Mouse (Mus musculus): ENCODE measurements at regions not wholly inside any gene's neighbourhood (a gene's known extent, or its start where the extent isn't known, plus 50 kb on each side); places are given as distances from the start of the nearest gene placed in this dataset.

DNA sequence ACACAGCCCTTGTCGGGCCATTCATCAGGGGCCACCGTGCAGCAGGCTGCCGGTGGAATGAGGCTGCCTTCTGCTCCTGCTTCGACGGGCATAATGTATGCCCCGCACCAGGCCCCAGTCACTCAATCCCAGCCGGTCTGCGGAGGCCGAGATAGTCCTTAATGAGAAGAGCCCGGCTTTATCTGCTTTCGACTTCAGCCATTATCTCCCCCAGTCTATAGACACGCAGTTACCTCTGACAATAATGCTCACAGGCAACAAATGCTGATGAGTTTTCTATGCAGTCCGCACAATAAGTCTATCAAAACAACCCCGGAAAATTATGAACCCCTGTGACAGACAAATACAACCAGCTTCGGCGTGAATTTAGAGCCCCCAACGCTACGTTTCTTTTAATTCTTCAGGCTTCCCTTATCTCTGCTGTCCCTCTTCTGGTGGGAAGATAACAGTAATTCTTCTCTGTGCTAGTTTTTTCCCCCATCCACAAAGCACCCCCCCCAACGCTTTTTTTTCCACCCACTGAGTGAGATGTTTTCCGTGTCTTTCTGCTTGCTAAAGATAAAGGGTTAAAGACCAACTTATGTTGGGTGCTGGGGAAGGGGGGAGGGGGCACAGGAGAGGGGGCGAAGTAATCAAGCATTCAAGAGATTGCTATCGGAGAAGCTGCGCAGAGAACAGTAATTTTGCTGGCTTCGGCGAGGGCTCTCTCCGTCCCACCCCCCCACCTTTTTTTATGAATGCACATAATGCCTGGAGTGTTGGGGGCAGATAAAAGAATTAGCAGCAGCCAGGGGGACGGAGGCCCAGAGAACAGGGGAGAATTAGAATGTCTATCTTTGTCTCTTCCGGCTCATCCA, 117.8 kb downstream of the Mrm1 start:
- no peak for DNase-seq

DNA sequence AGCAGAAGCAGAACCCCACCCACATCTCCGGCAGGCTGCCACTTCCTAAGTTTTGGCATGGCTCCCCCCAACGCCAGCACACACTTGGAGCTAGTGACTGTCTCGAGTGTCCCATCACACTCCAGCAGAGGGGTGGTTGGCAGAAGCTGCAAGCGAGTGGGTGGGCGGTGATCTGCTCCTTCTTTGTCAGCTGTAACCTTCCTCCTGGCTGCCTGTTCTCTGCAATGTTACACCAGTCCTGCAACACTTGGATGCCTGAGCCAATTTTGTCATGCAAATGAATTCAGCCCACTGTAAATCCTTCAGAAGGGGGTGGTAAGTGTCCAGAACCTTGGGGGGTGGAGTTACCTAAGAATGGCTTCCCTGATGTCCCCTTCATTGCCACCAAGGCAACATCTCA, 121.8 kb downstream of the Mrm1 start:
- DNase-seq: no peak

DNA sequence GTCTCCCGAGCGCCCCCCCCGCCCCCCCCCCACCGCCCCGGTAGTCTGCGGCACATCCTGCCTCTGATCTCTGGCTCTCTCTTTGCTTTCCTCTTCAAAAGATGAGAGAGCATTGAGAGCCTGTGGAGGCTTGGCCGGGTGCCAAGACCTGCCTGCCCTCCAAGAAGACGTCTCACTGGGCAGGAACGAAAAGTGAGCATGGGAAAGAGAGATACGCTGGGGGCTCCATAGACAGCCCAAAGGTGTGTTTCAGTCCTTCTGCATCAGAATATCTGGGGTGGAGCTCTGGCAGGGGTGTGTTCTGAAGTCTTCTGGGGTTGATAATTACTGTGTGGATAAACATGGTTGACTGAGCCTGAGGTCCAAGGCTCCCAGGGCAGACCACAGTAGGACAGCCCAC, 126.7 kb downstream of the Mrm1 start:
- DNase-seq: no peak

DNA sequence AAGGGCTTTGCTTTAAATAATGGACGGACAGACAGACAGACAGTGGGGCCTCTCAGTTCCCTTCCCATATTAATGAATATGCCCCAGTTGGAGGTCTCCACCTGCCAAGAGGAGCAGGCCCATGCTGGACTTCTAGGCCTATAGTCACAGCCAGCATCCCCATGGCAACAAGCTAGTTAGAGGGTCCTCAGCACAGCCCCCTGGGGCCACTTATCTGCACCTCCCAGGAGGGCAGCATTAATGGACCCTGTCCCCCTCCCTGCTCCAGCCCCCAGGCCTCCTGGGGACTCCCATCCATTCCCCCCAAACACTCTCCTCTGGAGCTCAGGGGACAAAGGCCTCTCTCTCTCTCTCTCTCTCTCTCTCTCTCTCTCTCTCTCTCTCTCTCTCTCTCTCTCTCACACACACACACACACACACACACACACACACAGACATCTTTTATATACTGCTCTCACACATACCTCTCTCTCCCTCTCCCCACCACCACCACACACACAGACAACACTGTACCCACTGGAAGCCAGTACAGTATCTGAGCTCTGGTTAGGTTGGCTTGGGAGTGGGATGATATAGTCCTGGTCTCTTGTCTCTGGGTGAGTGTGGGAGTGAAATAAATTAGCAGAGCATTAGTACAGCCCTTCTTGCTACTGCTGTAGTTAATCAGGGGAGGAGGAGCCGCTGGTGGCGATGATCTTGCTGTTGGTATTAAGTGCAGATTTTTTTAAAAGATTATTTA, 127.7 kb downstream of the Mrm1 start:
- DNase-seq: no peak

DNA sequence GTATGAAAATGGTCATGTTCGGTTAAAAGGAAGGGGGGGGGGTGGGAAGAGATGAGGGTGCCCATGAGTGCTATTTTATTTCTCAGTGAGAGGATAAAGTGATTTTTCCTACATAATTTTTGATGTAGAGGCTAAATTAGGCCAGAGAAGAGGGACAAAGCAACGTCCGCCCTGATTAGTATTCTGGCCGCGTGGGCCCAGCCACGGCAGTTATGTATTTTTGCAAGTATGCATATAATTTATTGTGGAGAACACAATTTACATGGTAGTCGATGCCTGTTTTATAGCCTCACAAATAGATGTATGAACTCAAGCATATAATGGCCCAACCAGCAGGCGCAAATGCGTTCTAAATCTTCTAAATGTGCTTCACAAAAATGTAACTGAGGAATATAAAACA, 132.8 kb downstream of the Mrm1 start:
- DNase-seq: no peak

DNA sequence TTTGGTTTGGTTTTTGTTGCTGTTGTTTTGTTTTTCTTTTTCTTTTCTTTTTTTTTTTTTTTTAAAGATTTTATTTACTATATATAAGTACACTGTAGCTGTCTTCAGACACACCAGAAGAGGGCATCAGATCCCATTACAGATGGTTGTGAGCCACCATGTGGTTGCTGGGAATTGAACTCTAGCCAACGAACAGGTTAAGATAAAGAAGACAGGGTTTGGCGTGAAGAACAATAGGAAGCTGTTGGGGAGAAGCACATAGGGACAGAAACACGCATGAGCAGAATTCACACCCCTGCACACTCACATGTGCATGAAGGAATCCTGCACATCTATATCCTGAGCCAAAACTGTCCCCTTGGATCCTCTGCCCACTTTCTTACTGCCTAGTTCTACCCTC, 135.0 kb downstream of the Mrm1 start:
- no peak for DNase-seq

DNA sequence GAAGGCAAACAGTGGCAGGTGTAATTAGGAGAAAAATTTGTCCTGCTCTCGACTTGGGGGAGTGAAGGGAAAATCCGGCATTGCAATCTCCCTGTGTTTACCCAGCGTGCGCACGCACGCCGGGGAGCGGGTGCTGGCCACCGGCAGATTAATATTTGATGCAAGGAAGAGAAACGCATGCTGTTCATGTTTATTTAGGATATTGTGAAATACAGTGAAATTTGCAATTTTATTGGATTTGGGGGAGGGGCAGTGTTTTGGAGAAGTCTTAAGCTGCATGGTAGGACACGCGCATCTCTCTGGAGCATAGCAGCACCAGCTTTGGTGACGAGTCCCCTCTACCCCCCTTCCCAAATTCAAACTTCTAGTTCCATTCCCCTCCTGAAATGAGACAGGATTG, 136.4 kb downstream of the Mrm1 start:
- DNase-seq: no peak

DNA sequence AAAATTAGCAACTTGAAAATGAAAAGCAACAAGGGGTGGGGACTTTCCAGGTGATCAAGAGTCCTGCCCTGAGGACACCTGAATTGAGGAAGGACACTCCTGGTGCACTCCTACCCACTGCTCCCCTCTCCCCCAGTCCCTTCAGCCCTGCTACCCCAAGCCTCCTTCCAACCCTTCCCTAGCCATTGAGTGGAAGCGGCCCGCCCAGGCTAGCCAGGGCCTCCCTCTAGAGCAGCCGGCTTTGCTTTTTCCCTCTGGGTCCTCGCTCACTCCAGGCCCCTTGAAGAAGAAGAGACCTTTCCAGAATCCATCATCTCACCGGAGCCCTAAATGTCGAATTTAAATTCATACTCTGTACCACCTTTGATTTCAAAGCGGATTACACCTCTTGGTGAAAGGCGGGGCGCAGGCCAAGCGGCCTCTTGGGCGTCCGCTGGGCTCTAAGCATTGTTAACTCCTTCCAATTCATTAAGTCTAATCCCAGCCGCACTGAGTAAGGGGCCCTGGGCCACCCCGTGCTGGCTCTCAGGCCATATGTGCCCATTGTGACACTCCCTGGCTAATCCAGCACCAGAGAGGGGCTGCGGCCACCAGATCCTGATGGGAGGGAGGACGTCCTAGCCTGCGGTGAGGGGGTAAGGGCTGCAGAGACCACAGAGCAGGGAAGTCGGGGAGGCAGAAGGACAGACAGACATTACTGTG, 142.8 kb downstream of the Mrm1 start:
- no peak for DNase-seq

DNA sequence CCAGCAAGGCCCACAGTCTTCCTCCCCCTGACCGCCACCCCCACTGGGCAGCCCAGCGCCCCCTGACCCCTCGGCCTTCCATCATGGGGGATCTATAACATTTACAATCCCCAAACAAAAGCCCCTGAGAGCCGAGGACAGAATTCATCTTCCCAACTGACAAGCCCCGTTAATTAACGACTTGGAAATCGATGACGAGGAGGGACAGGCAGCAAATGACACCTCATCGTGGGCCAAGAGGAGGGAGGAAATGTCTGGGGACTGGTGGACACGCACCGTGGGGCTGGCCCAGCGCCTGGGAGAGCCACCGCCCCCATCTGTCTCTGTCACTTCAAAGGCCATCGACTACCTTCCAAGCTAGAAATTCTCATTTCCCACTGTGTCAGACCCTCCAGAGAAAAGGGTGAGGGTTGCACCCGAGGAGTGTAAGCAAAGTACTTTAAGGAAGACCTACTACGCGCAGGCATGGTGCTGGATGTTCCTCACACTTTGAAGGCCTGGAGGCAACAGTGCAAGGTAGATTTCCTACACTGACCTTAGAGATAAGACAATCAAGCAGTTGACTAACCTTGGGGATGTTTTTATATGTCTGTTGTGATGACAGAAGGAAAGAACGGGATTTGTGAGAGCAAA, 146.4 kb downstream of the Mrm1 start:
- no peak for DNase-seq

DNA sequence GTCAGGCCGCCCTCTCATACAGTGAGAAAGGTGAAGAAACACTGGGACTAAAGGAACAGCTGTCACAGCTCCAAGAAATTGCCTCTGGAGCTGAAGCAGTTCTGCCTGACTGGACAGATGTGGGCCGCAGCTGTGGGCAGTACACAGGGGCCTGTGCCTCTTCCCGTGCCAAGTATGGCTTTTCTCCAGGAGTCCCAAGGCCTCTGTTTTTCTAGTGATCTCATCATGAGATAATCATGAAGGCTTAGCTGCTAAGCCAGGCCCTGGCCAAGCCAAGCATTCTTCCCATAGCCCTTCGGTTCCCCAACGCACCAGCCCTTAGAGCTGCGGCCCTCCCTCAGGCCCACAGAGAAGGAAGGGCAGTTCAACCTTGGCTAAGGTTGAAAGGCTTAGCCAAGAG, 146.2 kb upstream of the Lhx1 start:
- DNase-seq: peak; percentile 79

DNA sequence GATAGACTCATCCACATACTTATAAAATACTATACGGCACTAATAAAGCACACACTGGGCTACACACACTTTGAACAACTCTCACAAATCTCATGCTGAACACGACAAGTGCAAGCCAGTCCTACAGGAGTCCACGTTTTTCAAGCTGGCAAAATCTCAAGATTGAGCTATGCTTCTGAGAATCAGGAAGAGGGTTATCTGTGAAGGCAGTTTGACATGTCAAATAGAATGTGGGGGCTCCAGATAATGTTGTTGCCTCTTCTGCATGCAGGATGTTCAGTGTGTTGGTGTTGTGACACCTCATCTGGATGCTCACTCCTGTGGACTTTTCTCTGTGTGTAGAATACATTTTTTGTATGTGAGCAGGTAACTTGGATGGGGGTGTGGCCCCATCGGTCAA, 142.4 kb upstream of the Lhx1 start:
- no peak for DNase-seq

DNA sequence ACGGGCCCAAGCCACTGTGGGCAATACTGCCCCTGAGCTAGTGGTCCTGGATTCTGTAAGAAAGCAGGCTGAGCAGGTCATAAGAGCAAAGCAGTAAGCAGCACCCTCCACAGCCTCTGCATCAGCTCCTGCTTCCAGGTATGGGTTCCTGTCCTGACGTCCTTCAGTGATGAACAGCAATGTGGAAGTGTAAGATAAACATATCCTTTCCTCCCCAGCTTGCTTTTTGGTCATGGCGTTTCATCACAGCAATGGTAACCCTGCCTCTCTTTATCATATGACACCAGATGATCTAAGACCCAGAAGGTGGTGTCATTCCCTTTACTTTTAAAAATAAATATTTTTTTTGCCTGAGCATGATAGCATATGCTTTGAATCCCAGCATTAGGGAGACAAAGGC, 138.9 kb upstream of the Lhx1 start:
- no peak for DNase-seq

DNA sequence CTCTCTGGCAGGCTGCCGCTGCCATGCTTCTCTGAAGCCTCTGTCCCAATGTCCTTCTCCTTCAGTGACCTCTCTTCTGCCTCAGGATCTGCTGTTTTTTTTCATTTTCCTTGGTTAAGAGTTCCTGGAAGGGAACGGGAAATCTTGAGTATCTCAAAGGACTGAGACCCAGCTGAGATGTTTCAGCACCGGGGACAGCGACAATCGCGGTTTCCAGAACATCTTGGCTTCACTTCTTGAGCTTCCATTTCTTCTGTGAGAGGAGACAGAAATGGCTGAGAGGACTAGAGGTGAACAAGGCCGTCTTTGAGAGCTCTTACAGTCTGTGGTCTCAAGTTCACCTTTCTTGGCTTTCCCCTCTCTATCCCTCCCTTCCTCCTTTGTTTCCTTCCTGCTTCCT, 136.6 kb upstream of the Lhx1 start:
- DNase-seq: peak; percentile 23

DNA sequence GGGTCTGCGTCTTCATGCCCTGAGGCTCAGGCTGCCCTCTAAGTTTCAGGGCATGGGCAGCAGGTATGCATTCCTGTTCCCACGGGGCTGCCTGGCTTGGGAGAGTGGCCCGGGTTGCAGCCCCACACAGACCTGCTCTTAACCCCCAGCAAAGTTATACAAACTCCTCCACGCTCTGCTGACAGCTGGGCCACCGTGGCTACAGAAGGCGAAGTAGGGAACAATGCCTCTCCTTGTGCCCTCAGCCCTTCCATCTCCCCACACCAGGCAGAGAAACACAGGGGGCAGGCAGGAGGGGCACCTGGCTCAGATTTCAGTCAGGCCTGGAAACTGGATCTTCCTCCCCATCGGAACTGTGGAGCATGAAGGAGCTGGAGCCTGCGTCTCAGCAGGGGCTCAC, 135.5 kb upstream of the Lhx1 start:
- DNase-seq: no peak

DNA sequence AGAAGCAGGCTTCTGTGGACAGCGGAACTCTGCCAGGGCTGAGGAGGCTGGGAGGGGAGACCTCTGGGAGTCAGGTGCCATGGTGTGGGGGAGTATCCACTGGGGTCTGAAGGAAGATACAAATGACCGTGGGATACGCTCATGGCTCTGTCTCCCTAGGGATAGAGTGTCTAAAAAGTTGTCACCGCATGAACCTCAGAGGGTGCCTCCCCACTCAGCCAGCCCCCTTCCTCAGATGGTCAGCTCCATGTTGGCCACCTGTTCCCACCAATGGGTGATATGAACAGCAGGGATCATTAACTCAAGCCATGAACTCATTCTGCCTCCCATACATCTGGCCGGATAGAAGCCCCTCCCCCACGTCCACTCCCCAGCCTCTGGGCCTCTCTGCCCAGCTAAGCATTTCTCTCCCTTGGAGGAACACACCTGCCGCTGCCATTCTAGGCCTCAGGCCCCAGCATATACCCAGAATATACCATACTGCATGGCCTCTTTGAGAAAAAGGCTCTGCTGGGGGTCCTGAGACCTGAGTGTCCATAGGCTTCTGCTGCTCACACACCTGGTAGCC, 134.1 kb upstream of the Lhx1 start:
- DNase-seq: no peak

DNA sequence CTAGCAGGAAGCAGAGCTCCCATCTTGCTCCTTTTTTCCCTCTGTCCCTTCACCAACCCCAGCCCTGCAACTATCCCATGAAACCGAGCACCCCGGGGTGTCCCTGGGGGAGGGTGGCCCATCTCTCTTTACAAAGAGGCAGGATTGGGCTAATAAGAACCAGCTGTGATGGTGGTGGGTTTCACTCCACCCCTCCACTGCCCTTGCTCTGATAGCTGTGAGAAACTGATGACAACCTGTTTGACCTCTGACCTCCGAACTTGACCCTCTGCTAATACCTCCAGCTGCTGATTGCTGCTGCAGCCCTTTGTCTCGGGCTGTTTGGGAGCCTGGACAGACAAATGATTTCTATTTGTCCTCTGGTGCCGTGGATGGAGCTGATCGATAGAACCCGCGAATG, 128.1 kb upstream of the Lhx1 start:
- no peak for DNase-seq

DNA sequence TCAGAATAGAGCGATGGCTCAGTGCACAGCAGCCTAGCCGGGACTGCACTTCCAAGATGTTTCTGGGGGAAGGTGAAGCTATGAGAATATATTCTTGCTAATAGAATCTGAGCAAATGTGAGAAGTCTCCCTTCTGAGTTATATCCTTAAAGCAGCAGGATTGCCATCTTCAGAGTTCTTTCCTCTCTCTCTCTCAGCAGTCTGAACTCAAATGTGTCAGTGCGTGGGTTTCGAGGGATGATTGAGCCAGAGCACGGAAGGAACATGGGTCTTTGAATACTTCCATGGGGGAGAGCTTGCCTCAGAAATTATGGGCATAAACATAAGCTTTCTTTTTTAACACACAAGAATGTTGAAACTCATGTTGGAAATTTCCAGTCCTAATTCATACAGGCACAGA, 123.6 kb upstream of the Lhx1 start:
- DNase-seq: no peak

DNA sequence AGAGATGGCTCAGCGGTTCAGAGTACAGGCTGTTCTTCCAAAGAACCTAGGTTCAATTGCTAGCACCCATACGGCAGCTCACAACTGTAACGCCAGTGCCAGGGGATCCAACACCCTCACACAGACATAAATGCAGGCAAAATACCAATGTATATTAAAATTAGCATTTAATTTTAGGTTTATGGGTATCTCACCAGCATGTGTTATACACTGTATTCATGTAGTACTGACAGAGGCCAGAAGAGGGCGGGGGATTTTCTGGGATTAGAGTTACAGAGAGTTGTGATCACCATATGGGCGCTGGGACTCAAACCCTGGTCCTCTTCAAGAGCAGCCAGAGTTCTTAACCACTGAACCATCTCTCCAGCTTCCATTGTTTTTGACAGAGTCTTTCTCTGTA, 121.8 kb upstream of the Lhx1 start:
- no peak for DNase-seq

DNA sequence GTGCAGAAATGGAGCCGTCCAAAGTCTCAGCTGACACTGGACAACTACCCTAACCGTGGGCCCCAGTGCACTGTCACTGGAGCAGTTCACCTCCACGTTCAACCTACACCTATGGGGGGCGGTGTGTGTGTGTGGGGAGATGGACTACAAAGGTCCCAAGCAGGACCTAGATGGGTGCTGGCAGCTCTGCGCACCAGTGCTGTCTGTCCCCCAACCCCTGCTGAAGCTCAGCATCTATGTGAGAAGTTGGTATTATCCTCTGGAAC, 117.7 kb upstream of the Lhx1 start:
- DNase-seq: no peak

DNA sequence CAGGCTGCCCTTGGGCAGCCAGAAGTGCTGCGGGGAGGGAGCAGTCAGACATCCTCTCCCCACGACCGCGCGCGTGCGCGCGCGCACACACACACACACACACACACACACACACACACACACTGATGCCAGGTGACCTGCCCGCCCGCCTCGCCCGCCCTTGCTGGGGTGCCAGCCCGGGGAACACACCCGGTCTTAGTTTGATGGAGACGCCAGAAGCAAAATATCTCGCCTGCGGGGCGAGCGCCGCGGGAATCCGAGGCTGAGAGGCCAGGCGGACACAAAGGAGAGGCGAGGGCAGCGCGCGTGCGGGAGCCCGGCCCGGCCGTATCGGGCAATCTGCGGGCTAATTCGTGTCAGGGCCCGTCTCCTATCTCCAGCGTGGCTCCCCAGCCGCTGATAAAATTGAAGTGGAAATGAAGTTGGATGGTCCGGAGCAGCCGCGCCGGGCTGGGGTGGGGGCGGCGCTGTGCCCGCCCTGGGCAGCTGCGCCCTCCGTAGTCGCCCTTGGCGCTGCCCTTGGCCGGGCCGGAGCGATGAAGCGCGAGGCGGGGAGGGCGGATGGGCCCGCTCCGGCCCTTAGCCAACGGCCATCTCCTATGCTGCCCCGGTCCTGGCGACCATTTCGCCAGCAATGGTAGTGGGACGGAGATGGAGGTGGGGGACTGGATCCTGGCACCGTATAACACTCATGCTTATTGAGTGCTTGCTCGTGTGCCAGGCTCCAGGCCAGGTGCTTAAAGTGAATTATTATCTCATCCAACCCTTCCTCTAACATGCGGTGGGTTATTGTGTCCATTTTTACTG, 117.2 kb upstream of the Lhx1 start:
- peak; percentile 57 for DNase-seq

DNA sequence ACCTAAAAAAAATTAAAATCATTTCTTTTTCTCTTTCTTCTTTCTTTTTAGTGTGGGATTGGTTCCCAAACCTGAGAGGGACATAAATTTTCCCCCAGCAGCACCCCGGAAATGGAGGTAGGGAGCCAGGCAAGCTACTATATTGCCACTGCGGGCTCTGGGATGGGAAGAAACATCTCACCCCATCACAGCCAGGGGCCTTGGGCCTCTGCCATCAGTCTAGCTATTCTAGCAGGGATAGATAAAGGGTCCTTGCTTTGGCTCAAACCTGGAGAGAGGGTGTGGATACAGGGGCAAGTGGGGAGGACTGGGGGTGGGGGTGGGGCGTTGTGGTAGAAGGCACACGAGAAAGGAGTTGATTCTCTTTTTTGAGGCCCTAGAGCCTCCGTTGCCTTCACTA, 116.3 kb upstream of the Lhx1 start:
- DNase-seq: no peak

DNA sequence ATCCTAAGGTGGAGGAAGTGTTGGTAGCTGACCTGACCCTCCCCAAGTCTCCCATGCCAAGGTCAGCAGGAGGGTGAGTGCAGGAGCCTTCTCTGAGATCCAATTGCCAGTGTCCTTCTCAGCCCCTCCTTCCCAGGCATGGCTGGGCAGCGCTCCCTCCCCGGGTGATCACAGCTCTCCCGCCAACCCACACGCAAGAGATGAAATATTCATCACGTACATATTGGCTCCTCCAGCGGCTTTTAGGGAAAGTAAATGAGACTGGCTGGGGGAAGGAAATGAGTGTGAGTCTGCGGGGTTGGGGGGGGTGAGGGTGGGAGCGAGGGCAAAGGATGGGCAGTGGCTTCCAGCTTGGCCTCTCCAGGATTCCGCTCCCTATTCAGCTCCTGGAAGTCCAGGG, 113.0 kb upstream of the Lhx1 start:
- no peak for DNase-seq

Measured in adrenal gland, adult 2 months (tissue).